Mouse (Mus musculus) frontal cortex, postnatal 10 days (tissue): ENCODE measurements at regions not wholly inside any gene's neighbourhood (a gene's known extent, or its start where the extent isn't known, plus 50 kb on each side); places are given as distances from the start of the nearest gene placed in this dataset.

ENCODE experiments used
- DNase-seq, 2 experiments: peaks; one replicate each; pipeline ENCODE4 v3.0.0; 2022; ENCODE audit warnings: low spot score in 2 of 2, mixed read lengths in 1 of 2

- no peak for DNase-seq
These were observed 207.2 kb downstream of the Tbx15 start for GRCm38 (mm10) chr3:99447361-99447760.

- DNase-seq: no peak
These were observed 207.6 kb downstream of the Tbx15 start for GRCm38 (mm10) chr3:99447813-99448212.

- DNase-seq: no peak
These were observed 219.1 kb downstream of the Tbx15 start for GRCm38 (mm10) chr3:99459036-99459863.

DNA sequence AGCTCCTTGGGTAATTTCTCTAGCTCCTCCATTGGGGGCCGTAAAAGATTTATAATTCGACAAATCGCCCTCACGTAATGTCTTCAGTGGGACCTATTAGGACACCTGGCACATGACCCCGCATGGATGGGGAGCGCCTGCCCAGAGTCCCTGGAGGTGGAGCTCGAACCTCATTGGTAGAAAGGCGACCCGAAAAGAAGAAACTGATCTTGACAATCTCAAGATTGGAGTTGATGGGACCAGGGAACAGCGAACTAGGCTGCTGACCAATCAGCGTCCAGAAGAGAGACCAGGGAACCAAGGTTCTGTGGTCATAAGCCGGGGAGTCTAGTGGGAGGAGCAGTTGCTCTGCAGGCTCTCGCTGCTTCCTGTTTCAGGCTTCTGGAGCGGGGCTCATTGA is 259.8 kb downstream of the Tbx15 start:
- no peak for DNase-seq

GRCm38 (mm10) chr3:99504772-99505171 is 264.6 kb downstream of the Tbx15 start:
- DNase-seq: no peak

DNA sequence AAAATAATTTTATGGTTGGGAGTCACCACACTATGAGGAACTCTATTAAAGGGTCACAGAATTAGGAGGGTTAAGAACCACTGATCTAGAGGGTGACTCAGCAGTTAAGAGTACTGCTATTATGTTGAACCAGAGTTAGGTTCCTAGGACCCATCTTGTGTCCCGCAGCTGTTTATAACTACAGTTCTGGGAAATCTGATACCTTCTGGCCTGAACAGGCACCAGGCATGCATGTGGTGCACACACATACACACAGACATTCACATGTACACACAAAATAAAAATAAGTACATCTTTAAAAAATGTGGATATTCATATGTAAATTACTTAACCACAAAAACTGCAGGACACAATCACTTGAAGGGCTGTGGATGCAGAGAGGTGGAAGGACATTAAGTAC is 272.1 kb downstream of the Tbx15 start:
- no peak for DNase-seq

GRCm38 (mm10) chr3:99512933-99513332 is 272.8 kb downstream of the Tbx15 start:
- no peak for DNase-seq

DNA sequence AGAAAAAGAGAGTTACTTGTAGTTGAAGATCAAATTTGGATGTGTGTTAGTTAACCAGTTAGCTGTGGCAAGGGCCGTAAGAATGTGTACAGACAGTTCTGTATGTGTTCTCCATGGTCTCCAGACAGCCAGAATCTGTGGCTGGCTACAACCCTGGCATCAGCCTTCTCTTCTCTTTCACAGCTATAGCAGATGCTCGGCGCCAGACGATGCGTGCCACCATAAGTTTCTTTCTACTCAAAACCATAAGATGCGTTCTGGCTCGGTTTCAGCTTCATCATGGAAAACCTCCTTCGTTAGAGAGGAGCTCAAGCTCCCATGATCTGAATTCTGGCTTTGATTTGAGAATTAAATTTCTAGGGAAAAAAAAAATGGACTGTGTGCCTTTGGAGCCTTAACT is 275.6 kb downstream of the Tbx15 start:
- peak; percentile 12 to 18 for DNase-seq

DNA sequence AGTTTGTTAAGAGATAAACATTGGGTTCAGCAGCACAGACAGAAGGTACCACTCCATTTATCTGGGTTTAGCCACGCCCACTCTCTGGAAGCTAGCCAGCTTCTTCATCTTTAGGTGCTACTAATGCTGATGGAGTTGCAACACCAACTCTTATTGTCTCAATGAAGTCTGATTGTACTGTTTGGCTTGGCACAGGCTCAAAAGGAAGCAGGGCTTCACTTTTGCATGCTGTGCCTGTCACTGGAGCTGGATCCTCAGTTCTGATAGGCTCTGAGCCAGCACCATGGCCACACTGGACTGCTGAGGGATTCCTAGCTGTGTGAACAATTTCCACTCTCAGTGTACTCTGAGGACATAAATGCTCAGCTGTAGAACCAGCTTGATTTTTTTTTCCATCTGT is 320.7 kb downstream of the Tbx15 start:
- no peak for DNase-seq

DNA sequence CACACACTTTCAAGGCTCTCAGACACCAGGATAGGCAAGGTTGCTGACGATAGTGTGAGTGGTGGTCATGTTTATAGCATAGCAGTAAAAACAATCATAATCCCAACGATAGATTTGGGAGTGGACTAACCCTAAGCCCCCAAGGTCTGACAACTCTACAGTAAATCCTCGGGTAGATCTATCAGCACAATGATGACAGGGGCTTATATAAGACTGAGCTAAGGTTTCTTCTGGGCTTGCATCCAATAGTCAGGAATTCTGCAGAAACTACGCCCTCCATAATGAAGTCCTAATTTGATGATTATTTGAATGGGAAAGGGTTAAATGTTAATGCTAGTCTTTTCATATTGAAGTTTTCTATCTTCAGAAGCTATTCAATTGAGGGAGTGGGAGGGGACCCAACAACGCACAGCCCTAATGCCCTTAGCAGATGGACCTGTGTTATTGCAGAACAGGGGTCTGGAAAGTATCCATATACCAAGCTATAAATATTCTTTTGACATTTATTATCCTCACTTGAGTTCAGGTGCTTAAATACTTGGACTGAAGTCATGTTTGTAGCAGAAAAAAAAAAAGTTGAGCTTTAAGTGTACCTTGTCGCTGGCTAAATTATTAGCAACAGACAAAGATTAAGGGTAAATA is 311.8 kb upstream of the Spag17 start:
- no peak for DNase-seq

GRCm38 (mm10) chr3:99573977-99574373 is 311.2 kb upstream of the Spag17 start:
- DNase-seq: no peak

GRCm38 (mm10) chr3:99602679-99603078 is 282.5 kb upstream of the Spag17 start:
- no peak for DNase-seq

DNA sequence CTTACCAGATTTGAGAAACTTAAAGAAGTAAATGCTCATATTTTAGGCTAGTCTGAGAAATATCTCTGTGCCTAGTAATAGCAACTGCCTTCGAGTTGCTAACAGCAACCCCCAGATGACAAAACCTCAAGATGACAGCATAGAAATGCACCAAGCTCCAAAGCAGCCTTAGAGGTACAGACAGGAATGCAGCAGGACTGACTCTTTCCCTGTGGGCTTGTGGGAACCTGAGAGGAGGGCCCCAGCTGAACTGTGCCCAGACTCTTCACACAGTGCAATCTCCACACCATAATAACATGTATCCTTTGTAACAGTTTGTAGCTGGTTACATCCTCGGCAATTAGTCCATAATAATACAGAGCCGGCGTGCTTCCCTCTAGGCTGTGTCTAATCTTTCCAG is 252.9 kb upstream of the Spag17 start:
- peak in 1 of 2 experiments; percentile 3 for DNase-seq

- DNase-seq: no peak
These were observed 243.7 kb upstream of the Spag17 start for GRCm38 (mm10) chr3:99641343-99642106.

GRCm38 (mm10) chr3:99644910-99645309 is 240.3 kb upstream of the Spag17 start:
- no peak for DNase-seq

GRCm38 (mm10) chr3:99645318-99645717 is 239.9 kb upstream of the Spag17 start:
- DNase-seq: no peak

GRCm38 (mm10) chr3:99657617-99658016 is 227.6 kb upstream of the Spag17 start:
- no peak for DNase-seq

- no peak for DNase-seq
These were observed 221.4 kb upstream of the Spag17 start for GRCm38 (mm10) chr3:99663783-99664182.

DNA sequence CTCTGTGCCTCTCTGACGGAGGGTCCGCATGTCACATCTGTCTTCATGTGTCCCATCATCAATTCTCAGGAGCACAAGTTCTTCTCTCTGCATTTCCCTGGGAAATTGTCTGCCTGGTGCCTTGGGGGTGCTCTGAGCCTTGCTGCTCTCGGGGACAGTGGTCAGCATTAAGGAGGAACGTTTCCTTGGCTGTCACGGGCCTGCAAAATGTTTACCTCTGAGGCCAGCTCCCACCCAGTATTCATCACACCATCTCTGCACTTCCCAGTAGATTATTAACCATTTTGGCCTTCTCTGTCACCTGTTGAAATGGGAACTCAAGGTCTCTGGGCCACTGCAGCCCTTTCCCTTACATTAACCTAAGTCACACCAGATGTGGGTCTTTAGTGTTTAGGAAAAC is 219.8 kb upstream of the Spag17 start:
- no peak for DNase-seq

GRCm38 (mm10) chr3:99665902-99666768 is 219.1 kb upstream of the Spag17 start:
- DNase-seq: no peak

- no peak for DNase-seq
These were observed 211.1 kb upstream of the Spag17 start for GRCm38 (mm10) chr3:99674145-99674544.

- DNase-seq: no peak
These were observed 175.7 kb upstream of the Spag17 start for GRCm38 (mm10) chr3:99709506-99709905.
